Mouse (Mus musculus): Measurements from ENCODE around the gene Topbp1. TPM values are rescaled to one million over a fixed set of nuclear protein-coding genes. Genes with fewer than 3 reads are reported as not detected.

Gene Topbp1
- polyA plus RNA-seq (2015; fragmentation: Nextera tagmentation; extraction: Ambion mirVana), result 54.5 and 60.3 TPM in 2 replicates

DNA sequence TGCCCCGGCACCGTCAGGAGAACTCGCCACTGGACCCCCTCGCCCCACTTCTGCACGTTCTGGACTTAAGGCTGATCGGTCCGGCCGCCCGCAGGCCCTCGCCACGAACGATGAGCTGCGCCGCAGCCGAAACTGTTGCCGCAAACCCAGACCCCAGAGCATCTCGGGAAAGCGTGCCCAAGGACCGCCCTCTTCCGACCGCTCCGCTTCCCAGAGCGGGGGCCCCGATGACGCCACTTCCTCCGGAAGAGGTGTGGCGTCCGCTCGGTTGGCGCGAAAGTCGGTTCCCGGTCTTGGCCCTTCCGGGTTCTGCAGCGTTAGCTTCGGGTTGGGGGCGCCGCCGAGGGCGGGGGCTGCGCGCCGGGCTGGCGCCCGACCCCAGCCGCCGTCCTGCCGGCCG, at the start of gene Topbp1, which contains the start of gene 1300017J02Rik:
Gene Topbp1, plus strand, starts transcription at position 289 of the 400 bp plus-strand sequence.
Gene 1300017J02Rik, minus strand, starts transcription at position 156 of the 400 bp plus-strand sequence.

DNA sequence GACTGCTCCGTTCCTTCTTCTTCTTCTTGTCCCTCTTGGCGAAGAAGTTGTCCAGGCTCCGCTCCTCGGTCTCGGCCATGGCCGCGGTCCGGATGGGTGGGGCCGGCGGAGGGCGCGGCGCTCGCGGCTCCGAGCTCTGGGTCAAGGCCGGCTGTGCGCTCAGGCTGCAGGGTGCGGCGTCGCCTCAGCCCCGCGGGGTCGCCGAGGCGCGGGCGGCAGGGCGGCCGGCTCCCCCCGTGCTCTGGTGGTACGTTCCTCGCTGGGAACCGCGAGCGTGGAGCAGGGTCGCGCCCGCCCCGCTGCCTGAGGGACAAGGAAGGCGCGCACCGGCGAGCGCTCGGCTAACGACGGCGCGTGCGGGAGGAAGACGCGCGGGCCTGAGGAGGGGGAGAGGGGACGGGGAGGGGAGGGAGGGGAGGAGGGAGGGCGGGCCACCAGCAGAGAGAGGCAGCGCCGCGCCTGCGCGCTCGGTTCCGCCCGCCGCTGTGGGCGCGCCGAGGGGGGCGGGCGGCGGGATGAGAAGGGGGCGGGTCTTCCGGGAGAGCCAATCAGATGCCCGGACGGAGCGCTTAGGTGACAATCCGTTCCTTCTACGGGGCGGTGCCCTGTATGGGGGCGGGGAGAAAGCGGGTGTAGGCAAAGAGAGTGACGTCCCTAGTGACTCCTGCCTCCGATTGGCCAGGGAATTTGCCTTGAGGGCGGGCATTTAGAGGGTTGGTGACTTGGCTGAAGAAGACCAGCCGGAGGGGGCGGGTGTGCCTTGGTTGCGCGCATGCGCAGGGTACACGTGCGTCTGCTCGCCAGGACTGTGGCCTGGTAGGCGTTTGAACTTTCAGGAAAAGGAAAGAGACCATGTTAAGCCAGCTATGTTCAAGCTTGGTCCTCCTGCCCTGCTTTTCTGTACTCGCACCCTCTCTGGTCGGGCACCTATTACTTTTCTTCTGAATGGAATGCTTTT, 60.6 kb downstream of the Topbp1 start, which contains the start of gene Cdv3:
Gene Cdv3, minus strand, starts transcription at position 551 of the 958 bp plus-strand sequence.

Other genes starting within 250 kb of the Topbp1 start
- 2.2 and 2.4 TPM in 2 replicates for gene Rab6b, start 193.4 kb upstream of the Topbp1 start, polyA plus RNA-seq (2015; fragmentation: Nextera tagmentation; extraction: Ambion mirVana)
- 16.0 and 19.0 TPM in 2 replicates for gene Srprb, start 103.1 kb upstream of the Topbp1 start, polyA plus RNA-seq (2015; fragmentation: Nextera tagmentation; extraction: Ambion mirVana)
- 2.2 and 4.3 TPM in 2 replicates for gene Gm20425, start 74.9 kb upstream of the Topbp1 start, polyA plus RNA-seq (2015; fragmentation: Nextera tagmentation; extraction: Ambion mirVana)
- 56.6 and 76.2 TPM in 2 replicates for gene Trf, start 74.8 kb upstream of the Topbp1 start, polyA plus RNA-seq (2015; fragmentation: Nextera tagmentation; extraction: Ambion mirVana)
- gene 1300017J02Rik, start 133 bp upstream of the Topbp1 start, polyA plus RNA-seq (2015; fragmentation: Nextera tagmentation; extraction: Ambion mirVana), result 30.8 and 34.0 TPM in 2 replicates
- gene Cdv3, start 60.6 kb downstream of the Topbp1 start, polyA plus RNA-seq (2015; fragmentation: Nextera tagmentation; extraction: Ambion mirVana), result 50.6 and 52.4 TPM in 2 replicates
- gene Bfsp2, start 175.2 kb downstream of the Topbp1 start, polyA plus RNA-seq (2015; fragmentation: Nextera tagmentation; extraction: Ambion mirVana), result 5.0 and 8.2 TPM in 2 replicates

Measured in spleen, postnatal 0 days (tissue).